Mouse (Mus musculus) ES-CJ7 (cell line): ENCODE data around the gene Nrgn.
A peak's percentile ranks its signal among the peaks of the same experiment; 100 is the strongest.

Experiments
- DNase-seq: peaks from one replicate; pipeline ENCODE4 v3.0.0; 2011; ENCODE audit warnings: low read depth, low spot score

Gene Nrgn

DNA sequence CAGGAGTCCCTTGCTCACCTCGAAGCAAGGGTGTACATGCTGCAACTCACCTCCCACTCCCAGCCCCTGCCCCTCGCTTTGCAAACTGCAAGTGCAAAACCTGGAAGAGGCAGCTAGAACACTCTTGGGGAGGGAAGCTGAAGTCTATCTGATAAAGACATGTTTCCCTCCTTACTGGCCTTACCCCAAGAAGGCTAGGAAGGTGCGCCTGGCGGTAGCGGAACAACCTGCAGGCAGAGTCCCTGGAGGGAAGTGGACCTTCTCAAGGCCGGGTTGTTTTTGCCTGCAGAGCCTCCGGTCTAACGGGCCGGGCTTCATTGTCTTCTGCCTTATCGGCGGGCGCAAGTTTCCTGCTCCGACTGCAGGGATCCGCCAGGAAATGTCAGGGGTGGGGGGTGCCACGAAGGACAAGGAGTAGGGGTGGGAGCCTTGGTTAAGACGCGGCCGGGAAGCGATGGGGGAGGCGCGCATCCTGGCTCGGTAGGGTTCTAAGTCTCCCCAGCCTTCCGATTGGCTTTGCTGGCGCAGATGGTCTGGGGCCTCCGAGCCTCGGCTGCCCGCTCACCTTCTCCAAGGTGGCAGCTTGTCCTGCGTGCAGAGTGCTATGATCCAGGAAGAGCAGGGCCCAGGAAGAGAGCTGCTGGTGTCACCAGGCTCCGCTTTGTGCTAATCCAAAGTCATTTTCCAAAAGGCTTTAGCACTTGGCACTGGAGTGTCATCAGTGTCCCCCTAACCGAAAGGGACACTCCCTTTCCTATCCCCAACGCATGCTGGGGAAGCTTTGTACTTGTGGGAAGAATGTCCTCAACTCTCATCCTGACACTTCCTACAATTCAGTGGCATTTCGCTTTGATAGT, 22.4 kb downstream of the Nrgn start:
- DNase-seq, result peak; percentile 51

DNA sequence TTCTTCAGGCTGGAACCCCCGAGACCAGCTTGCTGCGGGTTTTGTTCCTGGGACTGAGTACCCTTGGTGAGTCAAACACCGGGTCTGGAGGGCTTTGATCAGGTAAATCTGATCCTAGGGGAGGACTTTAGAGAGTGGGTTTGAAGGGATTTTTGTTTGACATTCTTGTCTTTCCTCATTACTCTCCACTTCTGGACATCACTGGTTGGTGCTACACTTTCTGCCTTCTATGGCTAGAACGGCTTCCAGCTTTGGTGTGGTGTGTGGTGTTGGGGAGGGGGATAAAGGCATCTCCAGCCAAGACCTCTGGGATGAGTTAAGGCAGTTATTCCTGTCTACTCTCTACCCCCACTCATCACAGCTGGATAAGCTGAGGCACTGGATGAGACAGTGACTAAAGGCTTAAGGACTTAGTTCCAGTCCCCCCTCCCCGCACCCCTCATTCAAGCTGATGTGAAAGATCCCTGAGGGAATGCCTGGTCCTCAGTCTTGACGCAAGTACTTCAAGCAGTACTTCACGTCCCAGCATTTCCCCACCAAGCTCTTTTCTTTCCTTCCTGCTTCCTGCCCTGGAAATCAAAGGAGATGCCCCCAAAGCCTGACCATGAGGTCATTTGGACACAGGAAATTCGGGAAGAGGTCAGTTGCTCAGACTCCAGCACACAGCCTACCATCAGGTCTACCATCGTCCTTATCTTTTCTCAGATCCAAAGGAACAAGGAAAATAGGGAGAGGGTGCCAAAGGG, 24.3 kb downstream of the Nrgn start:
- no peak for DNase-seq

DNA sequence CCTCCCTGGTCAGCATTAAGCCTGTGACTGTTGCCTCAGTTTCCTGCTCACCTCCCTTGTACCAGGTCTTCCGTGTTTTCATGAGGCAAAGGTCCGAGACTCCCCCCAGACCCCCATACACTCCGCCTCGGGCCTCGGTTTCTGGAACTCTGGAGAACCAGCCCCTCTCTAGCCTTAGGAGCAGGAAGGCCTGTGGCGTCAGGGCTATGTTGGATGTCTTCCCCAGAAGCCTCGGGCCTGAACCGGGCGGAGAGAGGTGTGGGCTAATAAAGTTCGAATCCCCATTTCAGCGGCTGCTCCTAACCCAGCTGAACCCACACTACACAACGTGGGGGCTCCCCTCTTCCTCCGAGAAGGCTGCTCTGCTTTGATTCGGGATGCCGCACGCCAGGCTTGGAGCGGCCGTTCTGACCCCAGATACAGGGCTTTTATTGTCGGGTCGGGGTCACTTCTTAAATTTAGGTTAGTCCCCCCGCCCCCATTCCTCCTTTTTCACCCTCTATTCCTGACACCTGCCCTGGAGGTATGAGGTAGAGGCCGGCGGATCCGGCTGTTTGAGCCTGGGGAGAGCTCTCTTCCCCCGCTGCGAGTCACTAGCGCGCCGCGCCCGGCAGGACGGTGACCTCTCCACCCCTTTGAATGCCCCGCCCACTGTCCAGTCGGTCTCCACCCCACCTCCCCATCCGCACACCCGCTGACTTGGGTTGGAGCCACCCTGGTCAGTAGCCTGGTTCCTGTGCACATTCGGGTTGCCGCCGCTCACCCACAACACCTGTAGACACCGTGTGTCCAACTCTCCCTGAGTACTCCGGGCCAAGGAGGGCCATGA, 25.1 kb downstream of the Nrgn start, which contains the start of gene Esam:
Gene Esam, plus strand, starts transcription at position 683 of the 829 bp plus-strand sequence.
- peak; percentile 24 for DNase-seq

DNA sequence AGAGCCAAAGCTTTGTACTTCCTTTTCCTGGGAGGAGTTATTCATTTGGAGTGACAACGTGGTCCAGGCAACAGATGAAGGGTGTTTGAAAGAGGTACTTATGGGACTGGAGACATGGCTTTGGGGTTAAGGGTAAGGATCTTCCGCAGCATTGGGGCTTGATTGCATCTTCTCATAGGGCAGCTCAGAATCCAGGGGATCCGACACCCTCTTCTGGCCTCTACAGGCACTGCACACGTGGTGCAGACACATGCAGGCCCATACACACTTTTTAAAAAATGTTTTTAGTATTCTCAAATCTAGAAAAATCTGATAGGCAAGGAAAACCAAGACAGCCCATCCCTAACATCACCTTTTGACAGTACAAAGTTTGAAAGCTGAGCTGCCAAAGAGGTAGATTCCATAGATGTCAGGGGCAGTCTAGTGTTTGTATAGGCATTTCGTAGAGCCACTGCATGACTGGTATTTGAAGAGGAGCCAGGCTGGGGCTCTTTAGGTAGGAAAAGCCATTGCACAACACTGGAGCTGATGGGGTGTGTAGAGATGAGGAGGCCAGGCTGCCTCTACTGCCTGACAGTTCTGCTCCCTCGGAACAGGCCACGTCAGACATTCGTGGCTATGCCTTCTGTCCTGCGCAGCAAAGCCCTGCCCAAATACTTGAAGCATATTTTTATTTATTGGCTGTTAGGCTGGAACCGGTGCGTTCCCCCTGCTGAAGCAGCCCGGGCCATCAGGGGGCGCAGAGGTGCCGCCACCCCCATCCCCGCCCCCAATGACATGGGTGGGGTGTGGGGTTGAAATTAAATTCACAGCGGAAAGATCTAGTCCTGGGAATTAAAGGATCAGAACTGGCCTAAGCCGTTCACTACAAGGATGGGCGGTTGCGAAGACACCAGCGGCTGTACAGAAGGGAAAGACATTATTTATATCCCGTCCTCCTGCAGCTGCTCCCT, 26.0 kb downstream of the Nrgn start:
- peak; percentile 25 for DNase-seq

DNA sequence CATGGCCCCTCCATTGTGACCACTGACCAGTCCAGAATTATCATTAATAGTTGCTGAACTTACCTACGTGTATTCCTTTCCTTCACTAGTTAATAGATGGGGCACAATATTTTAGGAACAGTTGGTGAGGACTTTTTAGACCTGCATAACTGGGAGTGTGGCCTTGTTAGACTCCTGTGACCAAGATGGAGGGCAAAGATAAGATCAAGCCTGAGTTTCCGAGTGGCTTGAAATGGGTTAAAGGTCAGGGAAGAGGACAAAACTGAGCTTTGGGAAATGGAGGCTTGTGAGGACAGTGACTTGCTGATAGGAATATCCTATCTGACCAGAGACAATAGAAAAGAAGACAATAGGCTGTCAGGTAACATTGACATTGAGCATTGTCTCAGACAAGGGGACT, 27.2 kb downstream of the Nrgn start:
- DNase-seq, result no peak

DNA sequence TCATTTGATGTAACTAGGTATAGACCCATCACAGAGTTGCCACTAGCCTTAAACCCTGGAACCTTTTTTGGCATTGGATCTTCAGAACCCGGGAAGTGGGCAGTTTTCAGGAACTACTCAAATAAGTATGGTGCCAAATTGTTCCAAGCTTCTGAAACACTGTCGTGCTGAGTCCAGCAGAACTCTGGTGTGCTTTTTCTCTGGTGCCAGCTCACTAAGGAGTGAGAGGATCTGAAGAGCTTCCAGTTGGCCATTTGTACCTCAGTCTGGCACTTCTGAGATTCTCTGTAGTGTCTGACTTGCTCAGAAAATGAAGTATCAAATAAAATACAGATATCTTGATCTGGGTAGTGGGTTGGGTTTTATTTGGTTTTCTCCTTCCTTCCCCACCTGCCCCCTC, 32.7 kb downstream of the Nrgn start:
- DNase-seq, result no peak

DNA sequence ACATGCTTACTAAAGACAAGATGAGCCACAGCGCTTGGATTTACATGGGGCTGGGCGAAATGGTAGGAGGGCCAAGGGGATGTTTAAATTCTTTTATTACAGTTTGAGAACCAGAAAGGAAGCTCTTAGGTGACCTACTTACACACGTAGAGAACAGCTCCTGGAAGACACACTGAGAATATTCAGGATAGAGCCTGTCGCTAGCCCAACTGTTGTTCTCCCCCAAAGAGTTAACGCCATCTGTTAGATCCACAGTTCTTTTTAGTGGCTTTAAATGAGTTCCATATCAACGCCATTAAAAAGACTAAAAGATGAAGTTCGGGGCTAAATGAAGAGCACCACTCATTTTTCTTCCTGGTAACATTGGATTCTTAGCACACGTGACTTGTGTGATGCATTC, 33.7 kb downstream of the Nrgn start:
- DNase-seq, result no peak

DNA sequence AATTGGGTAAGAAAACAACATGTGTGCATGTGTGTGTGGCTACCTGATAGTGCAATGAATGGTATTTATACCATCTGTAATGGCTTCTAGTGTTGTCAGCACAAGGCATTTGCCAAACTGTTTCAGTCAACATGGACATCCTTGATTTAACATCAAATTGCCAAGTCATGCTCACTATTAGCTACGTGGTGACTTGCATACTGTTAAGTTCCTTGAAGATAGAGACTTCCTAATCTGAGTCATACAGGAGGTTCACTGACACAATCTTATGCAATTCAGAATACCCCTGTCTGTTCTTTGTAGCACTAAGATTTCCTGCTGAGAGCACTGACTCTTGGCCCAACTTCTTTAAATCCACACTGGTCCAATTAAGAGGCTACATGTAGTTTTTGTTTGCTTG, 35.2 kb downstream of the Nrgn start:
- no peak for DNase-seq

DNA sequence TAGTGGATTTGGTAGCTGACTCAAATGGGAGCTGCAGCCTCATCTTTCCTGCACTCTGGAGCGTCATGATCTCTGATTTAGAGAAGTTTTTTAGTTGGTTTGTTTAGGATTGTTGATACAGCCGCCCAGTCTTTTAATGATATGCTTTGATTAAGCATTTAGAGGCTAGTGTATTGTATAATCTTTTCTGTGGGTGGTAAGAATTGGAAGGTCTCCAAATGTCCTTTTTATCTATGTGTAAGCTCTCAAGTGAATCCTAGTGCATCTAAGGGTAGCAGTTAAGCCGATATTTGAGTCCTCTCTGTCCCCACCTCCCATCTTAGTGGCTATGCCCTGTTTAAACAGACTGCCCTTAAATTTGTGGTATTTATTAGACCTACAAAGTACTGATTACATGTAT, 38.2 kb downstream of the Nrgn start:
- DNase-seq, result no peak

DNA sequence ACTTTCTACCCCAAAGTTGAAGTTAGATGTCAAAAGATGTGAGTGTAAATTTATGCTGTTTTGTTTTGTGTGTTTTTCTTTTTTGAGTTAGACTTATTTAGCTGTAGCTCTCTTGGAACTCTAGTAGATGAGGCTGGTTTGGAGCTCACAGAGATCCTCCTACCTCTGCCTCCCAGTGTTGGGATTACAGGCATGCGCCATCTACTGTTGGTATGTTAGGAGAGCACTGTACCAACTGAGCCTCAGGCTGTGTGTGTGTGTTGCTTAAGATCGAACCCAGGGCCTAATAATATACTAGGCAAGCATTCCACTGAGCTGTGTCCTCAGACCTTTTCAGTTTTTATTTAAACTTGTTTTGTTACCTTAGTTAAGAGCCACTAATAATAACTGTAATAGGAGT, 40.6 kb downstream of the Nrgn start:
- DNase-seq, result peak; percentile 62

DNA sequence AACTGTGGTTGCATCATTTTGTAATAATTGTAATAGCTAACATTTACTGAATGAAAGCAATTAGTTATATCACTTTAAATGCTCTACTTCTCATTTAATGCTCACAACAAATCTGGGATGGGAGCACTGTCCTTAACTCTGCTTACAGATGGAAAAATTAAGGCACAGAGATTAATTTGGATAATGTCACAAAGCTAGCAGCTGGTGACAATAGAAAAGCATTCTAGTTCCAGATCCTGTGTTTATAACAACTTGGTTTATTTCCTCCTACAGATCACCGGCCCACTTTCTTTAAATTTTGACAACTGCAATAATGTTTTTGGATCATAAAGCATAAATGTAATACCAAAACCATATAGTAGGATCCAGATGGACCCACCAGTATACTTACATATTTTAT, 46.7 kb downstream of the Nrgn start:
- DNase-seq, result no peak

DNA sequence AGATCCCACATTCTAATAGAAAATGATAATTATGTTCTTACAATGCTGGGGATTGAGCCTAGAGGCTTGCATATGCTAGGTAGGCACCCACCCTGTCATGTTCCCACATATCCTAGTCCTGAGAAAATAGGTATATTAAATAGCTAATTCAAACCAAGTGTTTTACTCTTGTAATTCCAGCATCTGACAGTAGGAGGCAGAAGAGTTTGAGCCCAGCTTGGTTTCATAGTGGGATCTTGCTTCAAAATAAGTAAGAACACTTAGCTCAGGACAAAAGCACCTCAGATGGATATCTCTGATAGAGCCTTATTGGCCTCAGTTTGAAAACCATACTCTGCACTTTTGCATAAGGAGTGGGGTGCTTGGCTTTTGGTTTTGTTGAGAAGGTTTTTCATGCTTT, 48.4 kb downstream of the Nrgn start:
- peak; percentile 58 for DNase-seq

DNA sequence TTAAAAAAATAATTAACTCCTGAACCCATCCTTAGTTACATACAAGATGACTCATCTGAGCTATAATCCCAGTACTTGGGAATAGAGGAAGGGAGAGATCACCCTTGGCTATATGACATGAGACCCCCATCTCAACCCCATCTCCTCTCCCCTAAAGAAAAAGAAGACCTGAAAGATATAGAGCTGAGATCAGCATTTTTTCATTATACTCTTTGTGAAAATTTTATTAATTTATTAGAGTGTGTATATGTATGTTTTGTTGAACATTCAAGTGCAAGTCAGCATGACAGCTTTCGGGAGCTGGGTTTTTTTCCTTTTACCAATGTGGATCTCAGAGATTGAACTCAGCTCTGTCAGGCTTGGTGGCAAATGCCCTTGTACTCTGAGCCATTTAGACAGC, 51.5 kb downstream of the Nrgn start:
- DNase-seq, result no peak

DNA sequence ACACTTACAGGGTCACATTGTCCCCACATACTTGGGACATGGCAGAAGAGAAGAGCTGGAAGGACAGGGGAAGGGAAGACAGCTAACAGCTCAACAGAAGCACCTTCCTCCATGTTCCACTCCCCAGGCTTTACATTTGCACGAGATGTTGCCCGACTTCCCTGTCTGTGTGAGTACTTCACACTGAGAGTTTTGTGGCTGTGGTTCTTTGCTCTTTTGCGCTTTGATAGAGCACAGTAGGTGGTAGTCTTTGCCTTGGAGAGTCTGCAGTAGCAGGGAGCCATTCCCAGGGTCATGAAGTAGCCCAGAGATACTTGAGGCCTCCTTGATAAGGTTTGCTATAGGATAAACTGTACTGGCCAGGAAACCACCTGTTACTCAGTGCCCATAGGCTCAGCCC, 52.5 kb downstream of the Nrgn start:
- DNase-seq, result no peak

DNA sequence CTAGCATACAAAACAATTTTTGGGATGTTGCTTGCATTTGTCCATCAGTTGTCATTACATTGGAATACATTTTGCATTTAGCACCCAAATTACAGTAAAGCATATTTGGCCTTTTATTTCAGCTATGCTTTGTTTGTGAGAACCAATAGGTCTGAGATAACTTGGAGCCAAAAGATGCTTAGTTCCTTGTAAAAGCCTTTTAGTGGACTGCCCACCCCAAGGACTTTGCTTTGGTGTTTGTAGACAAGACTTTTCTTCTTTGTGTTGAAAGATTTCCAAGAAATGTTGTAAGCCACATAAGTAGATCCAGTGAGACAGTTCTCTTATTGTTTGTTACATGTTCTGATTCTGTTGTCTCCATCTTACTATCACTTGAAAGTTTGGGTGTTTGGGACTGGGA, 56.4 kb downstream of the Nrgn start:
- DNase-seq, result no peak

DNA sequence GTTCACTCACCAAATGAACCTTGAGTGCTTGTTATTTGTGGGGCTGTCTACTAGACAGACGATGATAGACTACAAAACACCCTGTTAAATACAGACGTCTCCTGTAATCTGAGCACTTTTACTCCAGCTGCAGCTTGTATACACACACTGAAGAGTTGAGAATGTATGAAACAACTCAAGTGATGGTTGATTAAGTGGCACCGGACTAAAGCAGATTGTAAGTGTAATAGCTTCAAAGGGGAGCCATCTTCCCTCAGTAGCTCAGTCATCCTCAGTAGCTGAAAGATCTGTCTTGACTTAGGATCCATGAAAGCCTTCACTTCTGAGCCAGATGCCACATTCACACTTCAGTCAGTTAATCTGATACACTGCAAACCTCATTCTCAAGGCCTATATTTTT, 56.9 kb downstream of the Nrgn start:
- DNase-seq, result no peak
